Mouse (Mus musculus) thymus, postnatal 0 days (tissue): ENCODE results near the gene Ash1l. TPM values are rescaled to one million over a fixed set of nuclear protein-coding genes. Genes with fewer than 3 reads are reported as not detected.
A peak's percentile ranks its signal among the peaks of the same experiment; 100 is the strongest.
"Not testable (repeated sequence)": the region's sequence is repeated elsewhere in the genome, so short reads cannot be mapped to it uniquely, and the experiment has no call there.

ENCODE experiments used
- DNase-seq: peaks from one replicate; pipeline ENCODE4 v3.0.0-alpha.2; 2015; ENCODE audit warnings: low spot score
- polyA plus RNA-seq: library from polyadenylated mRNA; unstranded; fragments of >200 nt; fragmentation: Nextera tagmentation; extraction: Ambion mirVana; gene quantifications from 2 replicates; pipeline ENCODE4 v1.2.1, GENCODE M21; 2015

The Ash1l gene
- polyA plus RNA-seq, 1 experiment from 2014 or later, result 17.2 TPM

- DNase-seq, result no peak
Observed at GRCm38 (mm10) chr3:88953736-88954135, 3.3 kb downstream of the Ash1l start.

GRCm38 (mm10) chr3:88963211-88963610 is 12.8 kb downstream of the Ash1l start:
- not testable (repeated sequence) for DNase-seq

GRCm38 (mm10) chr3:88975012-88975411 is 24.6 kb downstream of the Ash1l start:
- DNase-seq, result no peak

GRCm38 (mm10) chr3:88981206-88982010 is 31.0 kb downstream of the Ash1l start:
- no peak for DNase-seq

GRCm38 (mm10) chr3:88983921-88984381 is 33.5 kb downstream of the Ash1l start:
- DNase-seq, result no peak

- no peak for DNase-seq
Observed at GRCm38 (mm10) chr3:88992793-88993192, 42.4 kb downstream of the Ash1l start.

- no peak for DNase-seq
Observed at GRCm38 (mm10) chr3:89001536-89001935, 51.1 kb downstream of the Ash1l start.

- DNase-seq, result not testable (repeated sequence)
Observed at GRCm38 (mm10) chr3:89030896-89031295, 80.5 kb downstream of the Ash1l start.

- DNase-seq, result no peak
Observed at GRCm38 (mm10) chr3:89043359-89043758, 92.9 kb downstream of the Ash1l start.

- DNase-seq, result no peak
Observed at GRCm38 (mm10) chr3:89058361-89058760, 107.9 kb downstream of the Ash1l start.

GRCm38 (mm10) chr3:89058783-89059182 is 108.4 kb downstream of the Ash1l start:
- DNase-seq, result peak; percentile 43

- no peak for DNase-seq
Observed at GRCm38 (mm10) chr3:89061696-89062095, 111.3 kb downstream of the Ash1l start.

GRCm38 (mm10) chr3:89067265-89067664 is 116.8 kb downstream of the Ash1l start:
- no peak for DNase-seq

GRCm38 (mm10) chr3:89077383-89077782 is 127.0 kb downstream of the Ash1l start:
- DNase-seq, result no peak

- DNase-seq, result not testable (repeated sequence)
Observed at GRCm38 (mm10) chr3:89082287-89082686, 131.9 kb downstream of the Ash1l start.

GRCm38 (mm10) chr3:89084133-89084532 is 133.7 kb downstream of the Ash1l start:
- no peak for DNase-seq

- no peak for DNase-seq
Observed at GRCm38 (mm10) chr3:89084654-89085190, 134.3 kb downstream of the Ash1l start.

GRCm38 (mm10) chr3:89087338-89088110 is 137.1 kb downstream of the Ash1l start:
- DNase-seq, result peak; percentile 84

- DNase-seq, result no peak
Observed at GRCm38 (mm10) chr3:89088974-89089373, 138.6 kb downstream of the Ash1l start.

GRCm38 (mm10) chr3:89089882-89090591 is 139.6 kb downstream of the Ash1l start:
- DNase-seq, result peak; percentile 90
